Mouse (Mus musculus): ENCODE measurements around the gene Fgg.

DNA sequence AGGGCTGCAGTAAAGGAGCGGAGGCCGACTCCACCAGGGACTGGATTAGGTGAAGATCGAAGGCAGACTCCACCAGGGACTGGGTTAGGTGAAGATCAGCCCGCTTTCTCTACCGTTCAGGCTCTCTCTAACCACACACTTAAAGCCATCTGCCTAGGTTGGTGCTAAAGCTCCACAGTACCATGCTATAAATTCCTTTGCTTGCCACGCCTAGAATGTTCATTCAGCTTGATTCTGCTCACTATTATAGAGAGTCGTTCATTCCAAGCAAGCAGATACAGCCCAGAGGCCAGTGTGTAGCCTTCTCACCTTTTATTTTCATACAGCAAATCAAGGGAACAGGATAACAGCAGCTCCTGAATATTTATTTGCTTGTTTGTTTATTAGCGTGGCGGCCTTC lies 7.5 kb upstream of the Fgg start:
- TF ChIP-seq EP300 (optimal IDR thresholded peaks at IDR 0.05) (no peak), CTCF (IDR thresholded peaks at IDR 0.05; ENCODE audit: low read depth) (no peak)

All from stomach, postnatal 0 days (tissue).